Mouse (Mus musculus) stomach, postnatal 0 days (tissue): ENCODE data around the gene Hacl1.

Experiments used
- CTCF ChIP-seq: IDR thresholded peaks from 2 replicates; pipeline ENCODE4 v1.5.1; 2016; ENCODE audit warnings: antibody characterized with exemption, low read depth, mild to moderate bottlenecking, moderate library complexity
- EP300 ChIP-seq: optimal IDR thresholded peaks from 2 replicates; pipeline ENCODE3; 2016; ENCODE audit warnings: antibody characterized with exemption

DNA sequence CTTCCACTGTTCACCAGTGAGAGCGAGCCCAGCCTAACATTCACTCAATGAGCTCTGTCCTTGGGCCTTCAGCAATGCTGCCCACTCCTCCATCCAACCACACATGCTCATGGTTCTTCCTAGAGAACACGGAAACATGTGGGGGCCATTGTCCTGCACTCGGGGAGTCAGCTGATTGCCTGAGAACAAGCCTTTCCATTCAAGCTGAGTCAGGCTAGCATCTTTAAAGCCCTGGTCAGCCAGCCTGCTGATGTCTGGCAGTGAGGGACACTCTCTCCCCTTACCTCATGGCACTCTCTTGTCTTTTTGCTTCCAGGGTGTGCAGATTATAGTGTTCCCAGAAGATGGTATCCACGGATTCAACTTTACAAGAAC is 24.5 kb upstream of the Hacl1 start:
- TF ChIP-seq EP300 (no peak), CTCF (no peak)
